Mouse (Mus musculus): ENCODE measurements around the gene B4galnt2.
A peak's percentile ranks its signal among the peaks of the same experiment; 100 is the strongest.

B4galnt2 gene

GRCm38 (mm10) chr11:95826317-95827167 is 88.1 kb downstream of the B4galnt2 start:
- DNase-seq = no peak

- no peak for DNase-seq
These were observed 89.1 kb downstream of the B4galnt2 start for GRCm38 (mm10) chr11:95825625-95826024.

GRCm38 (mm10) chr11:95824877-95825243 is 89.8 kb downstream of the B4galnt2 start:
- DNase-seq = peak in 1 of 2 experiments; percentile 70

GRCm38 (mm10) chr11:95824071-95824876 is 90.4 kb downstream of the B4galnt2 start, which contains the start of gene Phospho1:
Gene Phospho1, plus strand, starts transcription at chr11:95824499.
- peak; percentile 90 to 95 for DNase-seq

GRCm38 (mm10) chr11:95822437-95822836 is 92.3 kb downstream of the B4galnt2 start:
- DNase-seq = no peak

- no peak for DNase-seq
These were observed 93.2 kb downstream of the B4galnt2 start for GRCm38 (mm10) chr11:95821511-95821910.

GRCm38 (mm10) chr11:95819138-95819537 is 95.6 kb downstream of the B4galnt2 start:
- peak in 1 of 2 experiments; percentile 40 for DNase-seq

Measured in kidney, postnatal 36 days (tissue).